Mouse (Mus musculus): ENCODE measurements around the gene Spag5.
"Not testable (repeated sequence)": the region's sequence is repeated elsewhere in the genome, so short reads cannot be mapped to it uniquely, and the experiment has no call there.

The Spag5 gene

GRCm38 (mm10) chr11:78301357-78302084 is at the start of gene Spag5:
Spag5 (plus strand) TSS chr11:78301529.
- peak; percentile 45 for DNase-seq (ENCODE audit: low spot score)

DNA sequence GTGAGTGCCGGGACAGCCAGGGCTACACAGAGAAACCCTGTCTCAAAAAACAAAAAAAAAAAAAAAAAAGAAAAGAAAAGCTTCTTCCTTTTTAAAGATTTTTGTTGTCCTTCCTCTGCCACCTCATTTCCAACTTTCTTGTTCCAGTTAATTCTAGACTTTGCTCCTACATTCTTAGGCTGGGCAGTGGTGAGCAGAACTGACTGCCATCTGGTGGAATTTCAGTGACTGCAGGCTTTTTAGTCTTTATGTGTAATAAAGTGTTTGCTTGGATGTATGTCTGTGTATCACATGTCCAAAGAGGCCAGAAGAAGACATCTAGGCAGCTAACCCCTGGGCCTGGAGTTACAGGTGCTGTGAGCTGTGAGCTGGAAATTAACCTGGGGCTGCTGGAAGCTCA is 44.7 kb upstream of the Spag5 start:
- DNase-seq (ENCODE audit: low spot score): no peak

- DNase-seq (ENCODE audit: low spot score): no peak
These were observed 40.7 kb upstream of the Spag5 start for GRCm38 (mm10) chr11:78260489-78261258.

DNA sequence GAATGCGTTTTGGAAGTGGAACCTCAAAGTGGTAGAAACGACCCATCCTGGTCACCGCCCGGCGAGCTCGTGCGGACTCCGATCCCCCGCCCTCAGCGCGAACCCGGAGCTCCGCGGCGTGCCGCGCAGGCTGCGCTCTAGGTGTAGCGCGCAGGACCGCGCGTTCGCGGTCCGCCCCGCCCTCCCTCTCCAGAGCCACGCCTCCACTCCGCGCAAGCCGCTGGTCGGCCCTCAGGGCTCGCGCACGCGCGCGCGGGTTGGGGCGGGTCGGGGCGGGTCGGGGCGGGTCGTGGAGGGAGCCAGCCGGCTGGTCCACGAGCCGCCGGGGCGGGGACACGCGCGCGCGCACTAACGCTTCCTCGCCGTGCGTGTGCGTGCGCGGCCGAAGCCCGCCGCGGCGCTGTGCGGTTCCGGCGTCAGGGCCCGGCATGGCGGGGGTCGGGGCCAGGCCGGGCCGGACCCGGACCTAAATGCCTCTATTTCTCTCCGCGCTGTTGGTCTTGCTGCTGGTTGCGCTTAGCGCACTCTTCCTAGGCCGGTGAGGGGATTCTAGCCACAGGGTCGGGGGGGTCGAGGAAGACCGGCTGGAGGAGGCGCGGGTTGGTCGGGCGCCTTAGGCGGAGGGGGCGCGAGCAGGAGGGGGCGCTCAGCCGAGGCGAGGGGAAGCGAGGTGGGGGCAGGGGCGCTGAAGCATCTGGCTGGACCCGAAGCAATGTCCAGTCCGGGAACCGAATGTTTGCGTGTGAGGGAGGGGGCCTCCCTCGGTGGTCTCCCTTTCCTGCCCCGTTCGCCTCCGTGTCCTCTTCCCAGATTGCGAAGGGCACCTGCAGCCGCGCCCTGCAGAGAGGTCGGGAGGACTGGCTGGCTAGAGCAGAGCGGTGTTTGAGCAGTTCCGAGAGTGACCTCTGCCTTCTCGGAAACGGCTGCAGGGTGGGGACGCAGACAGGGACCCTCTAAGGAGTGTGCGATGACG is 39.7 kb upstream of the Spag5 start, which contains the start of gene 2610507B11Rik:
Gene 2610507B11Rik (plus strand): TSS at position 373 of the 973 bp plus-strand sequence.
- DNase-seq (ENCODE audit: low spot score): peak; percentile 69

GRCm38 (mm10) chr11:78262550-78262949 is 38.8 kb upstream of the Spag5 start:
- DNase-seq (ENCODE audit: low spot score): no peak

DNA sequence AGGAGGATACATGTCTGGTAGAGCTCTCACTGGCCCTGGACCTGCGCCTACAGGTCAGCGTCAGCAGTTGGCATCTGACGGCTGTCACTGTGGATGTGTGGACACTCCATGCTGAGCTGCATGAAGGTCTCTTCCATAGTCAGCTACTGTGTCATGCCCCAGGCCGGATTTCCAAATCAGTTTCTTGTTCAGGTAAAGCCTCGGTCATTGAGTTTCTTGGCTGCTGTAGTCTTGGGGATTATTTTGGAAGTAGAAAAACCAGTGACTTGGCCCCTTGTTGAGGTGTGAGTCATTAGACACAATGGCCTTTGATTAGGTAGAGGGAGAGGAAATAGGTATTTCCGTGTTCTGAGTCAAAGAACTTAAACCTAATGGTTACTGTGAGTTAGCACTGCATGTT is 35.8 kb upstream of the Spag5 start:
- no peak for DNase-seq (ENCODE audit: low spot score)

DNA sequence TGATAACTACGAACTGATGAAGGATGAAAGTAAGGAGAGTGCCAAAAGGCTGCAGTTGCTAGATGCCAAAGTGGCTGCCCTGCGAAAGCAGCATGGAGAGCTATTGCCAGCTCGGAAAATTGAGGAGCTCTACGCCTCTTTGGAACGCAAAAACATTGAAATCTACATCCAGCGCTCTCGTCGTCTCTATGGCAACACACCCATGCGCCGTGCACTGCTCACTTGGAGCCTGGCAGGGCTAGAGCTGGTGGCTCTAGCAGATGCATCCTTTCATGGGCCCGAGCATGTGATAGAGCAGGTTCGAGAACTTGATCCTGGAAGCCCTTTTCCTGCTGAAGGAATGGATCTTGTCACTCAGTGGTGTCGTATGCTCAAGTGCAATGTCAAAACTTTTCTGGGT is 29.3 kb upstream of the Spag5 start:
- no peak for DNase-seq (ENCODE audit: low spot score)

GRCm38 (mm10) chr11:78275596-78275995 is 25.7 kb upstream of the Spag5 start:
- DNase-seq (ENCODE audit: low spot score): no peak

DNA sequence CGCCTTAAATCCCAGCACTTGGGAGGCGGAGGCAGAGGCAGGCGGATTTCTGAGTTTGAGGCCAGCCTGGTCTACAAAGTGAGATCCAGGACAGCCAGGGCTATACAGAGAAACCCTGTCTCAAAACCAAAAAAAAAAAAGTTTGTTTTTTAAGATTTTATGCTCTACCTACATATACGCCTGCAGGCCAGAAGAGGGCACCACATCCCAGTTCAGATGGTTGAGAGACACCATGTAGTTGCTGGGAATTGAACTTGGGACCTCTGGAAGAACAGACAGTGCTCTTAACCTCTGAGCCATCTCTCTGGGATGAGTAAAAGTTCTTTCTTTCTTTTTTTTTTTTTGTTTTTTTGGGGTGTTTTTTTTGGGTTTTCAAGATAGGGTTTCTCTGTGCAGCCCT is 25.2 kb upstream of the Spag5 start:
- DNase-seq (ENCODE audit: low spot score): not testable (repeated sequence)

DNA sequence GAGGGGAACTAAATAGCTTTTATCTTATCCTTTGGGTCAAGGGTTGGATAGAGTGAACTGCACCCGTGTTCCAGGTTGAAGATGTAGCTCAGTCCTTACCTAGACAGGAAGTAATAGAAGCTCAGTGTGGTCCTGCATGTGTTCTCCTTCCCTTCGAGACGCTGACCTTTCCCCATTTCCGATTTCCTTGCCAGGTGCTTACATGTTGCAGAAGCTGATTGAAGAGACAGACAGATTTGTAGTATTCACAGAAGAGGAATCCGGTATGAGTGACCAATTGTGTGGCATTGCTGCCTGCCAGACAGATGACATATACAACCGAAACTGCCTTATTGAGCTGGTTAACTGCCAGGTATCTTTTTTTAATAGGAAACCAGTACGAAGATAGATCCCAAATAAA is 22.5 kb upstream of the Spag5 start:
- no peak for DNase-seq (ENCODE audit: low spot score)

GRCm38 (mm10) chr11:78279586-78279985 is 21.7 kb upstream of the Spag5 start:
- no peak for DNase-seq (ENCODE audit: low spot score)

- no peak for DNase-seq (ENCODE audit: low spot score)
These were observed 12.1 kb upstream of the Spag5 start for GRCm38 (mm10) chr11:78289146-78289763.

DNA sequence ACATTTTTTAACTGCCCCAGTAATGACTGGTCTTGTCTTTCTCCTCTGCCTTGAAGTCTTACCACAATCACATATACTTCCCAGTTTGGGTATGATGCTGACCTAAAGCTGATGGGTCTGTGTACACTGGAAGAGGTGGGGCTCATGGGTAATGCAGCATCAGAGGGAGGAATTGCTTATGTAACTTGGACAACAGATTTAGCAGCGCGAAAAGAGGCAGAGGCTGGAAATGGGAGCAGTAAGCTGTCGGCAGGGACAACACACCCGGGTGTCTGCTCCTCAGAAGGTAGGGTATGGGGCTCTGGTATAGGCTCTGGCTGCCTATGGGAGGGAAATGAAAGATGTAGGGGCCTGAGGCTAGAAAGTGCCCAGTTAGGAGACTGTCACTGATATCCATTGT is 10.7 kb upstream of the Spag5 start, which contains the start of gene BC030499:
Gene BC030499 (plus strand): TSS at position 188 of the 400 bp plus-strand sequence.
- no peak for DNase-seq (ENCODE audit: low spot score)

GRCm38 (mm10) chr11:78294585-78294984 is 6.7 kb upstream of the Spag5 start:
- DNase-seq (ENCODE audit: low spot score): no peak

- DNase-seq (ENCODE audit: low spot score): no peak
These were observed 412 bp upstream of the Spag5 start for GRCm38 (mm10) chr11:78300917-78301316.

GRCm38 (mm10) chr11:78305272-78305671 is 3.9 kb downstream of the Spag5 start:
- no peak for DNase-seq (ENCODE audit: low spot score)

GRCm38 (mm10) chr11:78310861-78311511 is 9.7 kb downstream of the Spag5 start:
- DNase-seq (ENCODE audit: low spot score): no peak

DNA sequence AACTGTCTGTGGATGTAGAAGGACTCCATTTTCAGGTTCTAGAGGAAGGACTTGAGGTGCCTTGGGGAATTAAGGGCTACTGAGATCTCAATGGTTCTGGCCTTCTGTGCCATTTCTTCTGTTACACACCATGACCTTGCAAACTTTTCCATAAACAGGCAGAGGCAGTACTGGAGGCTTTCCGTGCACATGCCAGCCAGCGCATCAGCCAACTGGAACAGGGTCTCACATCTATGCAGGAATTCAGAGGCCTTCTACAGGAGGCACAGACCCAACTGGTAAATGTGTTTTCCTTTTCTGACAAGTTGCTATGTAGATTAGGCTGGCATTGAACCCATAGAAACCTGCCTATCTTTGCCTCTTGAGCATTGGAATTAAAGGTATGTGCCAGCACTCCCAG is 12.3 kb downstream of the Spag5 start:
- DNase-seq (ENCODE audit: low spot score): no peak

DNA sequence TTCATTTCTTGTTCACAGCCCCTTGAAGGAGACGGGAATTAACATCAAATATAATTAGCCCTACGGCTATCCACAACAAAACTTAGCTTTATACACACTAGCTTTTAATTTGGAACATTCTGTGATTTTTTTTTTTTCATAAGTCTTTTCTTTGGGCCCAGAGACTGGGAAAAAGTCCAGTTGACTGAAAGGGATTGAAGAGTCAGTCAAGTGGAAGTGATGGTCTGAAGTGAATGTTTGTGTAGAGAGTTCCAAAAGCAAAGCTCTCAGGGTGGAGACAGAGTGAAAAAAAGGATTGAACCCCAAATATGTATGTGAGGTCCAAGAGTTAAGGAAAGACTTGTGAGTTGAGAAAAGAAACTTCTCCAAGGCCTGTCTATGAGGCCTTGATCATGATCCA is 17.1 kb downstream of the Spag5 start:
- DNase-seq (ENCODE audit: low spot score): no peak

- no peak for DNase-seq (ENCODE audit: low spot score)
These were observed 20.9 kb downstream of the Spag5 start for GRCm38 (mm10) chr11:78322076-78322831.

All from urinary bladder, postnatal 10 days (tissue).